Mouse (Mus musculus): ENCODE data around the gene Zfp366. TPM values are rescaled to one million over a fixed set of nuclear protein-coding genes. Genes with fewer than 3 reads are reported as not detected.

The Zfp366 gene
- total RNA-seq, 1 experiment from 2014 or later = not detected

DNA sequence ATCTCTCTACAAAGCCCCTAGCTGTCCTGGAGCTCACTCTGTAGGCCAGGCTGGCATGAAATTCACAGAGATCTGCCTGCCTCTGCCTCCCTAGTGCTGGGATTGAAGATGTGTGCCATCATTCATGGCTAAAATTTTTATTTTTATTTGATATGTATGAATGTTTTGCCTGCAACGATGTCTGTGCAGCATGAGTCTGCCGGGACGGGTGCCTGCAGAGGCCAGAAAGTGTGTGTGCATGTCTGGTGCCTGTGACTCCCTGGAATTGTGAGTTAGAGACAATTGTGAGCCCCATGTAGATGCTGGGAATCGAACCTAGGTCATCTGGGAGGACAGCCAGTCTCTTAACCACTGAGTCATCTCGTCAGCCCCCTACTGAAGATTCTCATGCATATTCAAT is 37.9 kb downstream of the Zfp366 start:
- no peak for ATAC-seq (replicated peaks; ENCODE audit: insufficient number of reproducible peaks, low FRiP score, low TSS enrichment, poor library complexity, severe bottlenecking)

DNA sequence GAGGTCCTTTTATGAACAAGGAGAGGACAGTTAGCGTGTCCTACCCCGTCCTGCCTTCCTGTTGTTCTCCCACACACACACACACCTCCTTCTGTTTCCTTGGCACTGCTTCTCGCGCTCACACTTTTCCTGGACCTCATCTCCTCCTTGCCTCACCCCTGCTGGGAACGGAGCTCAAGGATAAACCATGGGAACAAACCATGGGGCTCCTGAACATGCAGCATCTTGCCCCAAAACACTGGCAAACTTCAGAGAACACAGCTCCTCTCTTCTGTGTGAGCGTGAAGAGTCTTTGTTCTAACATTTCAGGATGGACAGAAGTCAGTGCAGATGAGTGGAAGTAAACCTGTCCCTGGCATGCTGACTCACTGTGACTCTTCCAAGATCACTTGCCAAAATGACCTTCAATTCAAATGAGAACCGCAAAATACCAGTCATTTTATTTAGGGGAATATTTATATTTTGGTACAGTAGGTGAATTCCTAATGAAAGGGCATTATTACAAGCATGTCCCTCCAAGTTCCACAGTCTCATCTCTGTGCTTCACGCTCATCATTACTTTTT is 38.8 kb downstream of the Zfp366 start:
- no peak for ATAC-seq (replicated peaks; ENCODE audit: insufficient number of reproducible peaks, low FRiP score, low TSS enrichment, poor library complexity, severe bottlenecking)

DNA sequence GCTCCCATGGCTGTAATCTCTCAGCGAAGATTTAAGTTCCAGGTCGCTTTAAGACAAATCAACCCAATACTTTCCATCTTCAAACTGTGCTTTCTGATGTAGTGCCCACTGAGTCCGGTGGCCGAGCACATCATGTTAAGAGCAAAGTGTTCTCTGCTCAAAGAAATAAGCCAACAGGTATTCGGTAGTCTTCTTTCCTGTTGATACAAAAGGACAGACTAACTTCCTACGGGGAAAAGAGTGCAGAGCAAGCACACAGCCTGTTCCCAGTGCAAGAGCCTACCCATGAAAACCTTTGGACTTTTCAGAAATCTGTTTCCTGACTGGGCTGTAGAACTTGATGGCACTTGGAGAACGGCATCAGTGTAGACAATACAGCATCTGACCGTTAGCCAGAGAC is 39.3 kb downstream of the Zfp366 start:
- no peak for ATAC-seq (replicated peaks; ENCODE audit: insufficient number of reproducible peaks, low FRiP score, low TSS enrichment, poor library complexity, severe bottlenecking)

DNA sequence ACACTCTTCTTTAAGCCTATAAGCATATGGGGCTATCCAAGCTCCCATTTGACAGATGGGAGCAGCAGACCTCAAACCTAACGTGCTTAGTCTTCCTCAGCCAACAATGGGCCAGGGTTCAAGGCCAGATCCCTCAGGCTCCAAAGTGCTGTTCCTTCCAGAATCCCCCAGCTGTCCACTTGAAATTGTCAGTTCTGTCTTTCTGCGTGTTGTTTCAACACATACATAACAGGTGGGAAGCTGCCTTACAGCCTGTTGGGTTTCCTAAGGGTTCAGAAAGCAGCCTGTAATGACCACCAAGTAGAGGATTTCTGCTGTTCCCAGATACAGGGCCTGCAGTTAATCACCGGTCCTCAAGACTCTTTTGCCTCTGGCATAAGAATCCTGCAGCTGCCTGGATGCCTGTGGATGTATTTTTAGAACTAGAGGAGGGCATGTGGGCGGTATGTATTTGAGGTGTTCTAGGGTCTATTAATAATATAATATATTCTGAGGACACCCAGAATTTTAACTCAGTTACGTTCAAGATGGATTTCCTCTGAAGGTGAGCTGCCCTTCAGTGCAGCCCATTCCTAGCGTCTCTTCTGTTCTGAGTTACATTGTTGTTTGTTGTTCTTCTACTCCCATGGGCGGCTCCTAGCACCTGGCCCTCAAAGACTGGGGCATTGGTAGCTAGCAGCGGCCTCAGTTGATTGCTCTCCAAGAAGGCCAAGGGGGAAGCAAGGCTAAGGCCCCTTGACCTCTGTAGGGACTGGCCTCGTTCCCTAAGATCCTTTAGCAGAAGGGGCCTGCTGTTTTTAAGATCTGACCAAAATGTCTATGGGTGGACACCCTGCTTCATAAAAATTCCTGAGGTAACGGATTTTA is 41.0 kb downstream of the Zfp366 start:
- no peak for ATAC-seq (replicated peaks; ENCODE audit: insufficient number of reproducible peaks, low FRiP score, low TSS enrichment, poor library complexity, severe bottlenecking)

DNA sequence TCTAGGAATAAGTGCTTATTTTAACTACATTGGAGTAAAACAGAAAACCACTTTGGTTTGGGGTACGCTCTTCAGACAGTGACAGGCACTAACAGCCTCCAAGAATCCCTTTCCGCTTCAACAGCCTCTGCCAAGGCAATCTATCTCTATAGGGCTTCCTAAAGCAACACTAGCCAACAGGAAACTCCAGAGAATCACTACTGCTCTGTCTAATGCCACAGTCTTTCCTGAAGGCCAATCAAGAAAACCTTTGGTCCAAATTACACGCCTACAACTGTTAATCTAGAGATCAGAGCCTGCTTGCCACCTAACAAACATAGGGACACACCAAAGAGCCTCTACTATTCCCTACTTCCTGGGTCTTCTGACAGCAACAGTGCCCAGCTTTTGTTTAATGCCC is 42.2 kb downstream of the Zfp366 start:
- no peak for ATAC-seq (replicated peaks; ENCODE audit: insufficient number of reproducible peaks, low FRiP score, low TSS enrichment, poor library complexity, severe bottlenecking)

DNA sequence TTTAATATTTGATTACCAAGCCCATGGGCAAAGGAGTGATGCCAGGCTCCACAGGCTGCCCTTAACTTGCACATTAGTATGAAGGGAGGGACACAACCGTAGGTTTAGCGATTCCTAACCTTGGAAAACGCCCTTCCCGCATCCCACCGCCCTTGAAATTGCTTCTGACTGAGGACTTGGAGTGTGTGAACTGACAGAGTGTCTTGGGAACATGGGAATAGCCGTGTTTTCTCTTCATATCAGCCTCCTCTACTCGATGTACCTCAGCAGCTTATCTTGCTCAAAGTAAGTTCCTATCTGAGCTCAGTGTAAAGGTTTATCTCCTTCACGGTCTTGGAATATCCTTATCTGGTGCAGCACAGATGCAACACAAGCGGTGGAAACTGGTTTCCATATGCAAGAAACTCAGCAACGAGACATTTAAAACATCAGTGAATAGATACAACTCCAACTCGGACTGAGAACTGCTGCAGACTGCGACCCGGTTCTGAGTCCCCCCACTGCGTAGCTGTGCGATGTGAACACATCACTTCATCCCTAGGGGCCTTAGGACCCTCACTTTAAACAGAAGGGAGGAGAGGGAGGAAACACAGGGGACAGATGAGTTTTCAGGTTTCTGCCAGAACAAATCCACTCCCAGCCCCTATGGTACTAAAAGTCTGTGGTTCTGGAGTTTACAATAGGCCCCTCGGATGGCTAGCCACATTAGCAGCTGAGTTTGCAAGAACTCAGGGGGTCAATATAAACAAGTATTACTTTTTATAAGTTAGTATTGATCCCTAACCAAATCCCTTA is 43.0 kb downstream of the Zfp366 start:
- no peak for ATAC-seq (replicated peaks; ENCODE audit: insufficient number of reproducible peaks, low FRiP score, low TSS enrichment, poor library complexity, severe bottlenecking)

DNA sequence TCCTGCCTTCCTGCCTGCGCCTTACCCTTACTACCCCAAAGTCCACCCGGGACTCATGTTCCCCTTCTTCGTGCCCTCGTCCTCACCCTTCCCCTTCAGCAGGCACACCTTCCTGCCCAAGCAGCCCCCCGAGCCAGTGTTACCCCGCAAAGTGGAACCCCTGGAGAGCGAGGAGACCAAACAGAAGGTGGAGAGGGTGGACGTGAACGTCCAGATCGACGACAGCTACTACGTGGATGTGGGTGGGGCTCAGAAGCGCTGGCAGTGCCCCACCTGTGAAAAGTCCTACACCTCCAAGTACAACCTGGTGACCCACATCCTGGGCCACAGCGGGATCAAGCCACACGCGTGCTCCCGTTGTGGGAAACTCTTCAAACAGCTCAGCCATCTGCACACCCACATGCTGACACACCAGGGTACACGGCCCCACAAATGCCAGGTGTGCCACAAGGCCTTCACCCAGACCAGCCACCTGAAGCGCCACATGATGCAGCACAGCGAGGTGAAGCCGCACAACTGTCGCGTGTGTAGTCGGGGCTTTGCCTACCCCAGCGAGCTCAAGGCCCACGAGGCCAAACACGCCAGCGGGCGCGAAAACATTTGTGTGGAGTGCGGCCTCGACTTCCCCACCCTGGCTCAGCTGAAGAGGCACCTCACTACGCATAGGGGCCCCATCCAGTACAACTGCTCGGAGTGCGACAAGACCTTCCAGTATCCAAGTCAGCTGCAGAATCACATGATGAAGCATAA is 44.4 kb downstream of the Zfp366 start:
- no peak for ATAC-seq (replicated peaks; ENCODE audit: insufficient number of reproducible peaks, low FRiP score, low TSS enrichment, poor library complexity, severe bottlenecking)

DNA sequence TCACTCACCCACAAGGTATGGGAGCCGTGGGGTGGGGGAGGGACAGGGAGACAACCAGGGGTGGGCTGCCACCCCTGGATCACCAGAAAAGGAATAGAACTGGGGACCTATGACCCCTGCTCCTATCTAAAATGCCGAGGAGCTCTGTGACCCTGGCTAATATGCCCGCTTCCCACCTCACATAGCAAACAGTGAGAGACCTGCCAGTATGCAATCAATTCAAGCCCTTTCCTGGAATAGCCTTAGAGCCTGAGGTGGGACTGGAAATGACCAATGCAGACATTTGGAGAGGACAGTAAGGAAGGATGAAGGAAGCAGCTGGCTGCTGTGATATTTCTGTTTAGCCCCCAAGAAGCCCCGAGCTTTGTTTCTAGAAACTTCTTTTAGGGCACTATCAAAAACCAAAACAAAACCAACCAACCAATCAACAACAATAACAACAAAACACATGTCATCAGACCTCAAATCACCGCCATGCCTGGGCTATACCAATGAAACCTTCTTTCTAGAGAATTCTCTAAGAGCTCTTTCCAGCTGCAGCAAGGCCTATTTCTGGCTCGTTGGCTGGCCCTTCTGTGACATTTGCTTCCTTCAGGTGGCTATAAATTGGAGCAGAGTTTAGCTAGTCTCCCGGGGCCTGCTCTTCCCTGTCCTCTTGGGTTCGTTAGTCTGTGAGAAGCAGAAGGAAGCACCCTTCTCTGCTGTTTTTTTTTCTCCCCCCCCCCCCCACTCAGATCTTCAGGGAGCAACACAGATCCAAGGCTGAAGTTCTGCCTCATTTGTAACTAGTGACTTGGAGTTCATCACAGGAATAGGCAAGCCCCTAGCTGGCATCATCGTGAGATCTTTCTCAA is 45.2 kb downstream of the Zfp366 start:
- ATAC-seq (replicated peaks; ENCODE audit: insufficient number of reproducible peaks, low FRiP score, low TSS enrichment, poor library complexity, severe bottlenecking) = no peak

DNA sequence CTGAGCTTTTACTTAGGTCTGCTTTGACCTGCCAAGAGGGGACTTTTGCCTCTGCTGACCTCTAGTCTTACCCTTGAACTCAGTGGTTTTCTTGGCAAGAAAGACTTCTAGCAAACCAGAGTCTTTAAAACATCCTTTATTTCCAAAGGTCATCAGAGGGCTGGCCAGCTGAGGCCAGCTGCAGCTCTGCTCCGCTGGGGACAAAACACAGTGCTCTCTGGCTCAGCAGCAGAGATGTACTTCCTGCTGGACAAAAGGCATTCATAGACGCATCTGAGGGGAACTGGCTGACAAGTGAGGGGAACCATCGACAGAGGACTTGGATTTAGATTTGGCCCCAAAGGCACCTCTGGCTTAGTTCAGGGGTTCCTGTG is 45.9 kb downstream of the Zfp366 start:
- ATAC-seq (replicated peaks; ENCODE audit: insufficient number of reproducible peaks, low FRiP score, low TSS enrichment, poor library complexity, severe bottlenecking) = no peak

DNA sequence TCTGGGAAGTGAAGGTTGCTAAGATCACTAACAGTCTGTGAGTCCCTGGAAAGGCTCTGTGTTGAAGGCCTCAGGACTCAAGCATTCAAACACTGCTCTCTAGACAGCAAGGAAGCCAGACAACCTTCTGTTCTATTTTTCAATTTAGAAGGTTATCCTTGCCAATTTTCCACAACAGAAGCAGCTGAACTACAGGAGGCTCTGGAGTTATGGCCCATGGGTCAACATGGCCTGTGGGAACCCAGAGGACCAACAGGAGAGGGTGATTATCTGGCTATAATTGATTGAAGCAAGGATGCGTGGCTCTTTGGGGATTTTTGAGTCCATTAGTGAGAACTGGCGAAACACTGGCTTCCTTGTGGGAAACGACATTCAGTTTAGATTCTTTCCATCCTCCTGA is 48.7 kb downstream of the Zfp366 start:
- ATAC-seq (replicated peaks; ENCODE audit: insufficient number of reproducible peaks, low FRiP score, low TSS enrichment, poor library complexity, severe bottlenecking) = no peak

DNA sequence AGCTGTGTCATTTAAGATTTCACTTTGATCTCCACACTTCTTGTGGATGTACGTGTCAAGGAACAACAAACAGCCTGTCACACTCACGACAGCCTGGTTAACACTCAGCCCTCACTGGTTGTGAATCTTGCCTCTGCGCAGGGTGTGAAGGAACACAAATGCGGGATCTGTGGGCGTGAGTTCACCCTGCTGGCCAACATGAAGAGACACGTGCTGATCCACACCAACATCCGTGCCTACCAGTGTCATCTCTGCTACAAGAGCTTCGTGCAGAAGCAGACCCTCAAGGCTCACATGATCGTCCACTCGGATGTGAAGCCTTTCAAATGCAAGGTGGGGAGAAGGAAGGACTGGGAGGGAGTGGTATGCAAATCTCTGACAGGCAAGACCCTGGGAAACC is 49.3 kb downstream of the Zfp366 start:
- no peak for ATAC-seq (replicated peaks; ENCODE audit: insufficient number of reproducible peaks, low FRiP score, low TSS enrichment, poor library complexity, severe bottlenecking)

DNA sequence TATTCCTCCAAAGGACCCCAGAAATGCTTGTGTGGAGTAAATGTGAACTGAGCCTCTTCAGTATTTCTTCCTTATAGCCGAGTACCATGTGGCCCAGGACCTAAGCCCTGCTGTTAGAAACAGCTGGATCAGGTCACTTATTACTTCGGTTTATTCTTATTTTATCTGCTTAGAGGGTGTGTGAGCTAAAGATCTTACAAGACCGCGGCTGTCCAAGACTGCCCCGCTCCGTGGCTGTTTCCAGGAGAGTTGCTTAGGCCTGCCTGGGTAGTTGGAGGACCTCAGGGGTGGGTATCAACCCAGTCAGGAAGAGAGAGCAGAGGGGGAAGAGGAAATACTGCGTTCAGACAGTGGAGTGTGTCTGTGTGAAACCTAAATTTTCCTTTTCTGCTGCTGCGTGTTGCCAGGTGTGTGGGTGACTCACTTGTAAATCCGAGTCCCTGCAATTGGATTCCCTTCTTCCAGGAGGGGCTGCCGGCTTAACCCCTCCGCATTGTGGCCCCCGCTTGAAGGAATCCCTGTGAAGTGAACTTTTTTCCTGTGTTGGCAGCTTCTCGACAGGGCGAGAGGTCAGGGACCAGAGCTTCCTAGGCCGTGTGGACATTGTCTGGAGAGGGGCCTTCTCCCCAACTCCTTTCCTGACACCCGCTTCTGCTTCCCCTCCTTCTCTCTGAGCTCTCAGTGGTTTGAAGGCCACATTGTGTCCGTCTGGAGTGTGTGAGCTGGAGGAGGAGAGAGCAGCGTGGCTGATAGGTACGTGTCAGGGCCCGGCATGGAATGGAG is 51.0 kb downstream of the Zfp366 start:
- ATAC-seq (replicated peaks; ENCODE audit: insufficient number of reproducible peaks, low FRiP score, low TSS enrichment, poor library complexity, severe bottlenecking) = no peak

DNA sequence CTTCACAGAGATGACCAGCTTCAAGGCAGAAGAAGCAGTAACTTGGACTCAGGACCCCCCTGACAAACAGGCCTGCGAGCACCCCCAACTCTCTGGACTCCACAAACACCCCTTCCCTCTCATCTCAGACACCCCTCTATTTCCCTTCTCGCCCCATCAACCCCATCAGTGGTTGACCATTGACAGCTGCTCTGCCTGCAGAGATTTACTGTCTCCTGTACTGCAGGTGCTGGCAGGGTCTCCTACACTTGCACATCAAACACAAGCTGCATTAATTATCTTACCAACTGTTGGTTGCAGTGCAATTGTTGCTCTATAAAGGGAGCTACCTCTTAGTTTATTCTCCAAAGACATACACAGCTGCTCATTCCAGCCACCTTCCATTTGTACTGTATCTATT is 51.6 kb downstream of the Zfp366 start:
- no peak for ATAC-seq (replicated peaks; ENCODE audit: insufficient number of reproducible peaks, low FRiP score, low TSS enrichment, poor library complexity, severe bottlenecking)

DNA sequence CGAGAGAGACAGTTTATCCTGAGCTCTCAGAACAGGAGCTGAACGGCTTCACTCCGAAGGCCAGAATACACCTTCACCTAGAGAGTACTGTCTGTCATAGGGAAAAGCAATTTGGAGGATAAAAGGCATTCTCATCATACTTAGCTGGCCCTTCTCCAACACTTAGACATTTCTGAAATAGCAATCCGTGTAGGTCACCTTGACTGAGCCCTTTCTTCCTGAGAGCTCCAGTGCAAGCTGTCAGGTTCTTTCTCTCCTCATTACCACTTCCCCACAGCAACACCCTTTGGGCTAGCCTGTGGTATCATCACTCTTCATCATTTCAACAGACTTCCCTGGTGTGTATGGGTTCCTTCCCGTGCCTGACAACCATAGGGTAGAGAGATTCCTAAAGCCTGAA is 52.5 kb downstream of the Zfp366 start:
- no peak for ATAC-seq (replicated peaks; ENCODE audit: insufficient number of reproducible peaks, low FRiP score, low TSS enrichment, poor library complexity, severe bottlenecking)

DNA sequence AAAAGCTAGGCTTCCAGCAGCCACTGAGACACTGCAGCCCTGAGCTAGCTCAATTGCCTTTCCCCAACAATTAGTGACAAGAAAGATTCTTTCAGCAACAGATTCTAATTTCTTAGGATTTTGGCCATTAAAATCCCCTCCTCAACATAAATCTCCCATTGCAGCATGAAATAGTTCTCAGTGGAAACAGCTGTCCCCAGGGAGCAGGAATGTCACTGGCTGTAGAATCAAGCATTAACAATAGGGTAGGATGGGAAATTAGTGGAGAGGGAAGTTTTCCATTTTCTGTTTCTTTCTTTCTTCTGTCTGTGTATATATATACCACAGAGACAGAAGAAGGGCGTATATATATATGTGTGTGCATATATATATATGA is 53.2 kb downstream of the Zfp366 start:
- ATAC-seq (replicated peaks; ENCODE audit: insufficient number of reproducible peaks, low FRiP score, low TSS enrichment, poor library complexity, severe bottlenecking) = no peak

DNA sequence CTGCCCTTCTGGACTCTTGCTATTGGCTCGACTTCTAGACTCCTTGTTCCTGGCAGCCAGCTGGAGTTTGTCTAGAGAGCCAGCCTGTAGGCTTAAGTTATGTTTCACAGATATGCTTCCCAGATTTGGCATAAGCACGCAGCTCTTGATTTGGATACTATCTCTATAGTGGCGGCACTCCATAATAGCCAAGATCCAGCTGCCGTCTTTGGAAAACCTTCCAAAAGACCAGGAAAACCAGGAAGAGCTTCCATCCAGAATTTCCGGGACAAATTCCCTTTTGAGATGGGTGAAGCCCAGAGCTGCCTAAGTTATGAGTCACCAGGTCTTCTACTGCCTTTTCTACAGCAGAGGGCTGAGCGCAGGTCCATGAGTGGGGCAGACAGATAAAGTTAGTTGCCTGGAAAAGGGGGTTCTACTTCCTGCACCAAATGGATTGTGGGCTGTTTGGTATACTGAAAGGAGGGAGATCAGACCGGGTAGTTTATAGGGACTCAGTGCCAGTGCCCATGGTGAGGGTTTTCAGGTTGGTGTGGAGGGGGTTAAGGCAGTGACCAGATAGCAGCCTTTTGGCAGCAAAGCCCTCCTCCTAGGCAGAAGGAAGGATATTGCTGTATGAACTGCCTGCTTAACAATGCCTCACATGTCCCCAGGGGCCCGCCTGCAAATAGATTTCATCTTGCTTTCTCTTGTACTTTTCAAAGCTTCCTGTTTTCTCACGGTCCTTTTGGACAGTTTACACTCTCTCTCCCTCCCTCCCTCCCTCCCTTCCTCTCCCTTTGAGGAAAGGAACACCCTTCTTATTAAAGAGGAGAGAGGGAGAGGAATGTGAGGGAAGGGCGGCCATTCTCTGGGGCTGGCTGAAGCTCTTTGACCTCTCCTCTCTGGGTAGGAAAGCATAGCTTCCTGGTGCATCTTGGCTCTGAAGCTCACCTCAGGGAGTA is 53.9 kb downstream of the Zfp366 start:
- ATAC-seq (replicated peaks; ENCODE audit: insufficient number of reproducible peaks, low FRiP score, low TSS enrichment, poor library complexity, severe bottlenecking) = no peak

DNA sequence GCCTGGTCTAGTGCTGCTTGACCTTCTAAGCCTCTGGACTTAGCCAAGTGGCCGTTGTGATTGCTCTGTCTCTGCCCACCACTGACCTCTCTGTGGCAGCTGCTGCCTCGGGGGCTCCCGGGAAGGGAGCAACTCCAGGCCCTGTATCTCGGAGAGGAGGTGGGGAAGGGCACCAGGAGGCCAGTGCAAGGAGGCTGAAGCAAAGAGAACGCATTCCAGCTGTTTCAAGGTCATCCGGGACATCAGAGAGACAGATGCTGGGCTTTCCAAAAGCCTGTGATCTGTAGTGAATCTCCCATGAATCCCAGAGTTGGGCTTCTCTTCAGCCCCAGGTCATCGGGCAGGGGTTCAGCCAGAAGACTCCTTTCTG is 54.5 kb downstream of the Zfp366 start:
- no peak for ATAC-seq (replicated peaks; ENCODE audit: insufficient number of reproducible peaks, low FRiP score, low TSS enrichment, poor library complexity, severe bottlenecking)

All from monocyte, adult 5-6 weeks (primary cell).